Mouse (Mus musculus): ENCODE data around the gene Mrpl32. TPM values are rescaled to one million over a fixed set of nuclear protein-coding genes. Genes with fewer than 3 reads are reported as not detected.

Mrpl32 gene
- 33.0 and 37.1 TPM in 2 replicates for polyA plus RNA-seq (2012; rRNA removed)

DNA sequence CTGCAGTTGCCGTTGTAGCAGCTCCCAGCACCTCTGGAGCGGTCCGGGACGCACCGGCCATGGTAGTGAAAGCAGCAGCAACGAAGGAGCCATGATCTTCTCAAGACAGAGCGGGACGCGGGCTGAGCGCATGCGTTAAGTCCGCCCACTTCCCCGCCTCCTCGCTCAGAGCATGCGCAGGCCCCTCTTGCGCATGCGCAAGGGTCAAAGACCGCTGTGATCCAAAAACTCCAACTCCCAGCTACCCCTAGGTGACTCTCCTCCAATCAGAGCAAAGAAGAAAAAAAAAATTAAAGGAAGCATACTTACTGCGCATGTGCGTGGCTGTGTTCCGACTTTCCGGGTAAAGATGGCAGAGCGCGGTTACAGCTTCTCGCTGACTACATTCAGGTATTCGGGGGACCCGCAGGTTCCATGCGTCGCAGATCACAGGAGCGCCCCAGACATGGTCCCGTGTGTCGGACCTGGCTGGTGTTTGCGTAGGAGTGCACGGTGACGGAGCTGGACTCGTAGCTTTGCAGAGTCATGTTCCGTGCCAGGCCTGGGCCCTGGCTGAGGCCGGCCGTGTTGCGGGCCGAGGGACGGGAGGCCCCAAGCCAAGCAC, at the start of gene Mrpl32, which contains the start of gene Psma2:
Gene Mrpl32, minus strand, starts transcription at position 240 of the 604 bp plus-strand sequence.
Gene Psma2, plus strand, starts transcription at position 315 of the 604 bp plus-strand sequence.

GRCm38 (mm10) chr13:14629726-14630641, 17.0 kb upstream of the Mrpl32 start, which contains the start of gene AW209491:
AW209491 (plus strand) TSS chr13:14630154.

Other genes with a start within 250 kb of the Mrpl32 start
- 34.9 and 36.8 TPM in 2 replicates for gene Hecw1, start 89.9 kb downstream of the Mrpl32 start, polyA plus RNA-seq (2012; rRNA removed)
- gene Psma2, start 75 bp upstream of the Mrpl32 start, polyA plus RNA-seq (2012; rRNA removed) = 91.5 and 97.6 TPM in 2 replicates
- 17.4 and 19.9 TPM in 2 replicates for gene AW209491, start 17.0 kb upstream of the Mrpl32 start, polyA plus RNA-seq (2012; rRNA removed)